Mouse (Mus musculus) CH12.LX (cell line): ENCODE results near the gene Tmed1.

Source experiments
- BHLHE40 ChIP-seq: IDR thresholded peaks from 2 replicates; pipeline ENCODE4 v1.6.1; 2011; ENCODE audit warnings: mild to moderate bottlenecking, low read depth, low read length, improper control_type of control experiment
- IRF4 ChIP-seq: IDR thresholded peaks from 2 replicates; pipeline ENCODE4 v1.6.1; 2014; ENCODE audit warnings: low read depth, mild to moderate bottlenecking, inconsistent platforms, low read length, improper control_type of control experiment
- MAX ChIP-seq: IDR thresholded peaks from 2 replicates; pipeline ENCODE4 v1.6.1; 2011; ENCODE audit warnings: low read length, improper control_type of control experiment
- NRF1 ChIP-seq: IDR thresholded peaks from 2 replicates; pipeline ENCODE4 v1.6.1; 2014; ENCODE audit warnings: low read depth, mild to moderate bottlenecking, inconsistent platforms, low read length, improper control_type of control experiment, moderate library complexity
- POLR2A ChIP-seq: IDR thresholded peaks from 2 replicates; pipeline ENCODE4 v1.6.1; 2011; ENCODE audit warnings: low read depth, mild to moderate bottlenecking, improper control_type of control experiment, low read length
- ZC3H11A ChIP-seq: IDR thresholded peaks from 2 replicates; pipeline ENCODE4 v1.6.1; 2012; ENCODE audit warnings: low read depth, mild to moderate bottlenecking, inconsistent platforms, low read length, improper control_type of control experiment

- TF ChIP-seq POLR2A (no peak), ZC3H11A (no peak), MAX (no peak), NRF1 (no peak), BHLHE40 (no peak), IRF4 (no peak)
Observed at GRCm38 (mm10) chr9:21508871-21509404, 1.1 kb downstream of the Tmed1 start.
